Mouse (Mus musculus) embryonic facial prominence, embryonic 14.5 days (tissue): ENCODE results near the gene Syne4. TPM values are rescaled to one million over a fixed set of nuclear protein-coding genes. Genes with fewer than 3 reads are reported as not detected.

Source experiments
- ATAC-seq: fragments of 200-750 bp; cut with Nextera tagmentation; 2 replicates; pipeline ENCODE4 v1.8.0; 2017; ENCODE audit warnings: low read depth, moderate number of reproducible peaks, moderate TSS enrichment
- DNase-seq: peaks from one replicate; pipeline ENCODE4 v3.0.0-alpha.2; 2015; ENCODE audit warnings: low spot score
- H3K27ac ChIP-seq: fragments of 300-500 bp; sonication (generic); replicated peaks from 2 replicates; pipeline ENCODE4 v1.5.1; 2014; ENCODE audit warnings: low read depth, mild to moderate bottlenecking, low read length, moderate library complexity
- H3K27me3 ChIP-seq: fragments of 300-500 bp; sonication (generic); replicated peaks from 2 replicates; pipeline ENCODE4 v1.6.1; 2014; ENCODE audit warnings: low read length; ENCODE audit not compliant: control insufficient read depth, insufficient read depth
- H3K36me3 ChIP-seq: fragments of 300-500 bp; sonication (generic); 2 replicates; pipeline ENCODE4 v1.6.1; 2014; ENCODE audit warnings: low read length, mixed read lengths; ENCODE audit not compliant: control insufficient read depth, insufficient read depth
- H3K4me1 ChIP-seq: fragments of 300-500 bp; sonication (generic); 2 replicates; pipeline ENCODE4 v1.6.1; 2014; ENCODE audit warnings: antibody characterized with exemption, low read length; ENCODE audit not compliant: control insufficient read depth, insufficient read depth
- H3K4me2 ChIP-seq: fragments of 300-500 bp; sonication (generic); 2 replicates; pipeline ENCODE4 v1.6.1; 2014; ENCODE audit warnings: low read depth, mild to moderate bottlenecking, low read length, moderate library complexity, mixed read lengths
- H3K4me3 ChIP-seq: fragments of 300-500 bp; sonication (generic); 2 replicates; pipeline ENCODE4 v1.5.1; 2014; ENCODE audit warnings: low read depth, mild to moderate bottlenecking, low read length
- H3K9ac ChIP-seq: fragments of 300-500 bp; sonication (generic); 2 replicates; pipeline ENCODE4 v1.6.1; 2014; ENCODE audit warnings: low read depth, mild to moderate bottlenecking, low read length, moderate library complexity, mixed read lengths
- H3K9me3 ChIP-seq: fragments of 300-500 bp; sonication (generic); 2 replicates; pipeline ENCODE4 v1.6.1; 2016; ENCODE audit warnings: low read length; ENCODE audit not compliant: control insufficient read depth
- WGBS: fragments of 180-500 bp; shearing (Covaris S2); extraction: QIAGEN DNeasy Blood & Tissue Kit; methylation state at CpG from one replicate; pipeline ENCODE4 v1.1.7; 2014; 5-methylcytosine and 5-hydroxymethylcytosine counted together
- polyA plus RNA-seq: library from polyadenylated mRNA; unstranded; fragments of >200 nt; fragmentation: Nextera tagmentation; extraction: Ambion mirVana; gene quantifications from 2 replicates; pipeline ENCODE4 v1.2.1, GENCODE M21; 2014

Gene Syne4
- polyA plus RNA-seq, 1 experiment from 2014 or later: 25.4 TPM

DNA sequence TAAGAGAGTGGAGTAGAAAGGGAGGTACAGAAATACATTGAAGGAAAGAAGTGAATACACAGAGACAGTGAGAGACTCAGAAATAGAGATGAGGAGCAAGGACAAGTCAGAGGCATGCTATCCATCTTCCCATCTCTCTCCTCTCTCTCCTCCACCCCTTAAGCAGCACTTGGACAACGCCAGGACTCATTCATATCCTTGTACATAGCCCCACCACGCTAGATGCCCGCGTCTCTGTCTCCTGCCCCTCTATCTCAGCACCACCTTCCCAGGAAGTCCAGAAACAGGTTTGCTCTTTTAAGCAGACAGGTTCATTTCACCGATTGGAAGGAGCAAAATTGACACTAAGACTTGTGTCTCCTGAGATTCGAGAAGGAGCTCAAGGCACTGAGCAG is 48.7 kb downstream of the Syne4 start:
- Histone ChIP-seq H3K4me3 (peak overlapping the region; percentile 73), H3K36me3 (peaks cover 12% of the 10 kb centered on the region; the same call in 1 of the 2 replicates), H3K4me1 (peaks cover 15% of the 10 kb centered on the region; the same call in 1 of the 2 replicates), H3K27ac (no peak overlapping the region), H3K9ac (peak overlapping the region; percentile 88), H3K4me2 (peak overlapping the region; percentile 76), H3K27me3 (peaks cover 8% of the 10 kb centered on the region; the same call in 1 of the 2 replicates), H3K9me3 (no peaks in the 10 kb centered on the region)
- DNase-seq (no peak), ATAC-seq (0 out of 2 replicates have a peak, but pooled peaks have one; percentile 42)
- WGBS: 50% methylated on average over 6 of the region's 6 CpGs

DNA sequence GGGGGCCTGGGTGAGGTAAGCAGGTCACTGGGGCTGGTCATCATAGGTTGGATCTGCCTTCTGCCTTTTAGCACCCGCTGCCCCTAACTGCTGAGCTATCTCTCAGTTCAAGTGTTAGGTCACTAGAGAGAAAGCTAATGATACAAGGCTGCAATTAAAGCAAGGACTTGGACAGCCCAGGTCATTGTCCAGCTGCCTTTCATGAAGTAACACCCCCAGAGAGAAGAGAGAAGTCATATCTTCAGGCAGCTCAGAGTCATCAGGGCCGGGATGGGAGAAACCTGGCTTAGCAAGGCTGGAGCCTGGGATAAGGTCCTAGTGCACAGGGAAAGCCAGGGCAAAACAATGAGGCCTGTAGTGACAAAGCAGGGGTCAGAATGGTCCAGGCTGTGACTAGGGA is 52.9 kb downstream of the Syne4 start:
- Histone ChIP-seq H3K9me3 (no peaks in the 10 kb centered on the region), H3K36me3 (no peaks in the 10 kb centered on the region), H3K4me2 (no peak overlapping the region), H3K4me1 (peaks cover 7% of the 10 kb centered on the region; the same call in 1 of the 2 replicates), H3K9ac (no peak overlapping the region), H3K27me3 (peaks cover 8% of the 10 kb centered on the region; the same call in 1 of the 2 replicates), H3K27ac (no peak overlapping the region), H3K4me3 (no peak overlapping the region)
- DNase-seq (no peak), ATAC-seq (no peak)
- WGBS: 57% methylated on average over 2 of the region's 2 CpGs

Other genes with a start within 250 kb of the Syne4 start
- gene Zfp82, start 241.9 kb upstream of the Syne4 start, polyA plus RNA-seq: 6.4 and 7.0 TPM in 2 replicates
- 1.4 and 2.5 TPM in 2 replicates for gene Gm26920, start 224.4 kb upstream of the Syne4 start, polyA plus RNA-seq
- gene Zfp566, start 224.3 kb upstream of the Syne4 start, polyA plus RNA-seq: 7.9 and 11.2 TPM in 2 replicates
- gene Zfp260, start 220.0 kb upstream of the Syne4 start, polyA plus RNA-seq: 136 and 141 TPM in 2 replicates
- 5.8 and 6.5 TPM in 2 replicates for gene Zfp382, start 192.9 kb upstream of the Syne4 start, polyA plus RNA-seq
- gene Zfp146, start 145.1 kb upstream of the Syne4 start, polyA plus RNA-seq: 18.1 and 18.4 TPM in 2 replicates
- 7.4 and 17.0 TPM in 2 replicates for gene Cox7a1, start 130.7 kb upstream of the Syne4 start, polyA plus RNA-seq
- gene Capns1, start 116.0 kb upstream of the Syne4 start, polyA plus RNA-seq: 96.4 and 107 TPM in 2 replicates
- 172 and 180 TPM in 2 replicates for gene Polr2i, start 82.9 kb upstream of the Syne4 start, polyA plus RNA-seq
- 166 and 169 TPM in 2 replicates for gene Tbcb, start 82.5 kb upstream of the Syne4 start, polyA plus RNA-seq
- gene Ovol3, start 79.1 kb upstream of the Syne4 start, polyA plus RNA-seq: 1.1 and 1.4 TPM in 2 replicates
- 0.22 and 0.28 TPM in 2 replicates for gene Thap8, start 34.7 kb upstream of the Syne4 start, polyA plus RNA-seq
- gene Wdr62, start 34.4 kb upstream of the Syne4 start, polyA plus RNA-seq: 7.5 and 7.7 TPM in 2 replicates
- 51.8 and 58.1 TPM in 2 replicates for gene Clip3, start 23.1 kb upstream of the Syne4 start, polyA plus RNA-seq
- gene Alkbh6, start 6.1 kb upstream of the Syne4 start, polyA plus RNA-seq: 69.4 and 72.3 TPM in 2 replicates
- gene E130208F15Rik, start 6.9 kb downstream of the Syne4 start, polyA plus RNA-seq: not detected in 2 replicates
- gene Sdhaf1, start 9.1 kb downstream of the Syne4 start, polyA plus RNA-seq: 18.8 and 19.5 TPM in 2 replicates
- gene Lrfn3, start 48.0 kb downstream of the Syne4 start, polyA plus RNA-seq: 4.2 and 4.7 TPM in 2 replicates
- gene Tyrobp, start 99.0 kb downstream of the Syne4 start, polyA plus RNA-seq: 82.9 and 97.0 TPM in 2 replicates
- gene Hcst, start 105.0 kb downstream of the Syne4 start, polyA plus RNA-seq: 2.2 and 2.4 TPM in 2 replicates
- 1.0 and 2.0 TPM in 2 replicates for gene Nfkbid, start 106.9 kb downstream of the Syne4 start, polyA plus RNA-seq
- gene Aplp1, start 130.7 kb downstream of the Syne4 start, polyA plus RNA-seq: 51.0 and 53.6 TPM in 2 replicates
- gene Kirrel2, start 142.9 kb downstream of the Syne4 start, polyA plus RNA-seq: 0.45 and 0.82 TPM in 2 replicates
- gene Nphs1, start 143.5 kb downstream of the Syne4 start, polyA plus RNA-seq: 0.22 and 0.35 TPM in 2 replicates
- not detected in 2 replicates for gene Prodh2, start 178.8 kb downstream of the Syne4 start, polyA plus RNA-seq
- 9.7 and 10.9 TPM in 2 replicates for gene Arhgap33, start 220.3 kb downstream of the Syne4 start, polyA plus RNA-seq
- 16.8 and 20.4 TPM in 2 replicates for gene Hspb6, start 237.4 kb downstream of the Syne4 start, polyA plus RNA-seq
- gene Proser3, start 237.5 kb downstream of the Syne4 start, polyA plus RNA-seq: 8.1 and 9.9 TPM in 2 replicates
- gene Lin37, start 245.0 kb downstream of the Syne4 start, polyA plus RNA-seq: 45.7 and 50.5 TPM in 2 replicates
- 85.4 and 88.0 TPM in 2 replicates for gene U2af1l4, start 248.5 kb downstream of the Syne4 start, polyA plus RNA-seq
- gene Gm49396, start 248.5 kb downstream of the Syne4 start, polyA plus RNA-seq: 4.7 and 5.1 TPM in 2 replicates
- 108 and 113 TPM in 2 replicates for gene Psenen, start 248.8 kb downstream of the Syne4 start, polyA plus RNA-seq